Mouse (Mus musculus) embryonic facial prominence, embryonic 14.5 days (tissue): Measurements from ENCODE around the gene Eefsec. TPM values are rescaled to one million over a fixed set of nuclear protein-coding genes. Genes with fewer than 3 reads are reported as not detected.
A peak's percentile ranks its signal among the peaks of the same experiment; 100 is the strongest.

Source experiments
- ATAC-seq: fragments of 200-750 bp; cut with Nextera tagmentation; 2 replicates; pipeline ENCODE4 v1.8.0; 2017; ENCODE audit warnings: low read depth, moderate number of reproducible peaks, moderate TSS enrichment
- DNase-seq: peaks from one replicate; pipeline ENCODE4 v3.0.0-alpha.2; 2015; ENCODE audit warnings: low spot score
- H3K27ac ChIP-seq: fragments of 300-500 bp; sonication (generic); replicated peaks from 2 replicates; pipeline ENCODE4 v1.5.1; 2014; ENCODE audit warnings: low read depth, mild to moderate bottlenecking, low read length, moderate library complexity
- H3K27me3 ChIP-seq: fragments of 300-500 bp; sonication (generic); replicated peaks from 2 replicates; pipeline ENCODE4 v1.6.1; 2014; ENCODE audit warnings: low read length; ENCODE audit not compliant: control insufficient read depth, insufficient read depth
- H3K36me3 ChIP-seq: fragments of 300-500 bp; sonication (generic); 2 replicates; pipeline ENCODE4 v1.6.1; 2014; ENCODE audit warnings: low read length, mixed read lengths; ENCODE audit not compliant: control insufficient read depth, insufficient read depth
- H3K4me1 ChIP-seq: fragments of 300-500 bp; sonication (generic); 2 replicates; pipeline ENCODE4 v1.6.1; 2014; ENCODE audit warnings: antibody characterized with exemption, low read length; ENCODE audit not compliant: control insufficient read depth, insufficient read depth
- H3K4me2 ChIP-seq: fragments of 300-500 bp; sonication (generic); 2 replicates; pipeline ENCODE4 v1.6.1; 2014; ENCODE audit warnings: low read depth, mild to moderate bottlenecking, low read length, moderate library complexity, mixed read lengths
- H3K4me3 ChIP-seq: fragments of 300-500 bp; sonication (generic); 2 replicates; pipeline ENCODE4 v1.5.1; 2014; ENCODE audit warnings: low read depth, mild to moderate bottlenecking, low read length
- H3K9ac ChIP-seq: fragments of 300-500 bp; sonication (generic); 2 replicates; pipeline ENCODE4 v1.6.1; 2014; ENCODE audit warnings: low read depth, mild to moderate bottlenecking, low read length, moderate library complexity, mixed read lengths
- H3K9me3 ChIP-seq: fragments of 300-500 bp; sonication (generic); 2 replicates; pipeline ENCODE4 v1.6.1; 2016; ENCODE audit warnings: low read length; ENCODE audit not compliant: control insufficient read depth
- WGBS: fragments of 180-500 bp; shearing (Covaris S2); extraction: QIAGEN DNeasy Blood & Tissue Kit; methylation state at CpG from one replicate; pipeline ENCODE4 v1.1.7; 2014; 5-methylcytosine and 5-hydroxymethylcytosine counted together
- polyA plus RNA-seq: library from polyadenylated mRNA; unstranded; fragments of >200 nt; fragmentation: Nextera tagmentation; extraction: Ambion mirVana; gene quantifications from 2 replicates; pipeline ENCODE4 v1.2.1, GENCODE M21; 2014

Eefsec gene
- polyA plus RNA-seq, 1 experiment from 2014 or later: 30.2 TPM

DNA sequence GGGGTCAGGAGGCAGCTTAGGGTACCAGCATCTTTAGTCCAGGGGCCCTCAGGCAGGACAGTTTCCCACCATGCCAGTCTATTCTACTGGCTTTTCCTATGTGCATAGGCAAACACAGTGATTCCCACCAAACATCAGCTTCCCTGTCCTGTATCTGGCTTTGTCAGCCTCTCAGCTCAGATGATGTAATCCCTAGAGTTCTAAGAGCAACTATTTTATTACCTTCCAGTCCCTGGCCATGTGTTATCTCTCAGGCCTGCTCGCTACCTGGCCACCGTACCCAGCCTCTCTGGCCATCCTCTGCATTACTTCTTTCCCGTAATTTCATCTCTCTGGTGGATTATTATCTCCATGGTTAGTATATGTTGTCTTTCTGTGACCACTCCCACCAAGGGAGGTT is 185.7 kb downstream of the Eefsec start:
- DNase-seq (no peak), ATAC-seq (no peak)
- 82% methylated on average over 3 of the region's 3 CpGs for WGBS
- Histone ChIP-seq H3K4me1 (no peaks in the 10 kb centered on the region), H3K9ac (no peak overlapping the region), H3K27ac (no peak overlapping the region), H3K4me3 (no peak overlapping the region), H3K36me3 (0 out of 2 replicates have a peak, but pooled peaks cover 13% of the 10 kb centered on the region), H3K27me3 (no peaks in the 10 kb centered on the region), H3K9me3 (no peaks in the 10 kb centered on the region), H3K4me2 (no peak overlapping the region)

DNA sequence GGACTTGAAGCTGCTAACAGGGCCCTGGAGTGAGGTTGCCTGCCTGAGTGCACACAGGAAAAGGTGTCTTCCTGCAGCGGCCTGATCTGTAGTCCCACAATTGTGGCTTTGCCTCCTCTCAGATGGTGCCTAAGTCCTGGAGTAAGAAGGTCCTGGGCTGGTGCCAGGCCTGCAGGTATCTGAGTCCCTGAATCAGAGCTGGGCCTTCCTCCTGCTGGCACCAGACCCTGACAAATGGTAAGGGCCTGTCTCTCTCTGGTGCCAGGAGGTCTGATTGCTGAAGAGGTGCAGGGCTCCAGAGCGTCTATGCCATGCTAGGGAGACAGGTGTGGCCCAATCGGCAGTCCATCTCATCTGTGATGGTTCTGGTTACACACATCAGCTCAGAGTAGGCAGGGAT is 186.7 kb downstream of the Eefsec start:
- Histone ChIP-seq H3K27me3 (no peaks in the 10 kb centered on the region), H3K4me2 (no peak overlapping the region), H3K9me3 (no peaks in the 10 kb centered on the region), H3K9ac (no peak overlapping the region), H3K4me3 (no peak overlapping the region), H3K36me3 (0 out of 2 replicates have a peak, but pooled peaks cover 13% of the 10 kb centered on the region), H3K4me1 (no peaks in the 10 kb centered on the region), H3K27ac (no peak overlapping the region)
- DNase-seq (no peak), ATAC-seq (no peak)
- WGBS: 96% methylated on average over 3 of the region's 3 CpGs

DNA sequence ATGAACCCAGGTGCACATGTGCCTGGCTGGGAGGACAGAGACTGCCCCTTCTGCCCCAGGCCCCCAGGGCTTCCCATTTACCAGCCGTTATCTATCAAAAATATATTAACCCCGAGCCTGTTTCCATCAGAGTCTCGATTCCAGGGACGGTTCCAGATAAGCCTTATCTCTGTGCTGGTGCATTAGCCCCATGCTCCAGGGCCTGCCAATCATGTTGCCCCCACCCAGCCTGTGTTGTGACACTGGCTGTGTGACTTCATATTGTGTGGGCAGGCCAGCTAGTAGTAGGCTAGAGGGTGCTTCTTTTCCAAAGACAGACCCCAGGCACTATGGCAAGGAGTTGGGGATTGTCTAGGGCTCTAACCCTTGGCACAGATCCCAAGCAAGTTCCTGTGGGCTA is 190.9 kb downstream of the Eefsec start:
- no peaks in the 10 kb centered on the region for H3K27me3 ChIP-seq
- no peak overlapping the region for H3K9ac ChIP-seq
- no peak overlapping the region for H3K27ac ChIP-seq
- ATAC-seq (no peak), DNase-seq (no peak)
- no peak overlapping the region for H3K4me3 ChIP-seq
- H3K36me3 ChIP-seq: 0 out of 2 replicates have a peak, but pooled peaks cover 13% of the 10 kb centered on the region
- H3K9me3 ChIP-seq: no peaks in the 10 kb centered on the region
- WGBS: 81% methylated on average over 4 of the region's 4 CpGs
- no peak overlapping the region for H3K4me2 ChIP-seq
- no peaks in the 10 kb centered on the region for H3K4me1 ChIP-seq

DNA sequence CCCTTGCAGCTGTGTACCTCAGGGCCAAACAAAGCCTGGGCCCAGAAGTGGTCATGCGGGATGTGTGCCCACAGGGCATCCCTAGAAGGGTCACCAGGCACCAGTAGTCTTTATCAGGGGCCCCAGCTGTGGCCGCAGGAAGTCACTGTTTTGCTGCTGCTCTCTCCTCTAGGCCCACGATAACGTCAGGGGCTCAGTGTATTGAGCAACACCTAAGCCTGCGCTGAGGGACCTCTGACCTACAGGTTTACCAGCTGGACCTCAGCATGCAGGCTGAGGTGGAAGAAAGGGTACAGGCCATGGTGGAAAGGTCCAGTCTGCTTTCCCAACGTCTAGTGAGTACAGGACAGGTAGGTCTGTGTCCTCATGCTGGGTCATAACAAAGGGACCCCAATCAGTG is 192.3 kb downstream of the Eefsec start:
- no peak overlapping the region for H3K9ac ChIP-seq
- H3K27ac ChIP-seq: no peak overlapping the region
- H3K9me3 ChIP-seq: no peaks in the 10 kb centered on the region
- no peaks in the 10 kb centered on the region for H3K4me1 ChIP-seq
- no peak overlapping the region for H3K4me3 ChIP-seq
- H3K27me3 ChIP-seq: no peaks in the 10 kb centered on the region
- H3K36me3 ChIP-seq: 0 out of 2 replicates have a peak, but pooled peaks cover 13% of the 10 kb centered on the region
- no peak overlapping the region for H3K4me2 ChIP-seq
- WGBS: 77% methylated on average over 6 of the region's 6 CpGs
- ATAC-seq: no peak
- DNase-seq: no peak

DNA sequence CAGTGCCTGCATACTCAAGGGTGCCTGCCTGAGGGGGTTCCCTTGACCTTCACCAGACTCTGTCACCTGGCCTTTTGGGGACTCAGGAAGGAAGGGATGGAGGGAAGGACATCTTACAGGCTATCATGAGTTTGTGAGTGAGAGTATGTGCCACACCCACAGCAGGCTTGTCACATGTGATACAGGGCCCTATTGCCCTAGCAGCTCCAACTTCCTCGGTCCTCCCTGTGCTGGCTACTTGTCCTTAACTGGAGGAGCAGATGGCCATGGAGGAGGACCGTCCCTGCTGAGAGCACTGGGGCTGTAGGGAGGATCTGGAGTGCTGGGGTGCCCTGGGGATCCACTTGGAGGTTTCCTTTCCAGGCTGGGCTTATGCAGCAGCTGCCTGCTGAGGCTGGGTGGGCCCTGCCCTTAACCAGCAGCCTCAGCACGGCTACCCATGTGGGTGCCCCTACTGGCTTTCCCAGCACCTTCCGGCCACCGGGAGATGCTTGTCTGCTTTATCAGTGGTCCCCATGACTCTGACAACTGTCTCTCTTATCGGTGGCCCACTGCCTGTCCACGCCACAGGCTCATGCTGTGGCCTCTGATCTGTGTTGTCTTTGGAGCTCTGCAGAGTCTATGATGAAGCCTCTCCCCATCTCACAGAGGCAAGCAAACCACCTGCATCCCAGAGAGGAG is 194.4 kb downstream of the Eefsec start:
- H3K9ac ChIP-seq: no peak overlapping the region
- WGBS: 83% methylated on average over 7 of the region's 7 CpGs

DNA sequence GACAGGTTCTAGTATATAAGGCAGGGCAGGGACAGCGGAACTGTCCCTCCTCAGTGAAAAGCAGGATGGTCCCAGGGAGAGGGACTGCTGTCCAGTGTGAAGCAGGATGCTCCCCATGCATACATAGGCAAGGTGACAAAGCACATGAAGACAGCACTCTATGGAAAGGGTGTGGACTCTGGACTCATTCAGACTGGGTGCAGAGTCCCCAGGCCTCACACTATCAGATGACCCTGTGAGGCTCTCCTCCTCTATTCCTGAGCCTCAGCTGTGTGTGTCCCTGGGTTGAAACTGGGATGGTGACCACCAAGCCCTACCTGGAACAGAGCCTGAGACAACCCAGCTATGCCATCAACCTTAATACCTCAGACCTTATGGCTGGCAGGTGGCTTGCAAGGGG is 194.9 kb downstream of the Eefsec start:
- 90% methylated on average over 1 of the region's 1 CpGs for WGBS
- 0 out of 2 replicates have a peak, but pooled peaks cover 4% of the 10 kb centered on the region for H3K36me3 ChIP-seq
- H3K4me2 ChIP-seq: no peak overlapping the region
- no peaks in the 10 kb centered on the region for H3K9me3 ChIP-seq
- DNase-seq (no peak), ATAC-seq (no peak)
- no peaks in the 10 kb centered on the region for H3K27me3 ChIP-seq
- no peak overlapping the region for H3K27ac ChIP-seq
- no peak overlapping the region for H3K4me3 ChIP-seq
- H3K4me1 ChIP-seq: no peaks in the 10 kb centered on the region
- no peak overlapping the region for H3K9ac ChIP-seq

More for the DNA sequence above, 194.4 kb downstream of the Eefsec start:
- DNase-seq (no peak), ATAC-seq (no peak)
- no peaks in the 10 kb centered on the region for H3K27me3 ChIP-seq
- no peak overlapping the region for H3K27ac ChIP-seq
- no peaks in the 10 kb centered on the region for H3K4me1 ChIP-seq
- no peak overlapping the region for H3K4me2 ChIP-seq
- no peak overlapping the region for H3K4me3 ChIP-seq
- H3K9me3 ChIP-seq: no peaks in the 10 kb centered on the region
- H3K36me3 ChIP-seq: 0 out of 2 replicates have a peak, but pooled peaks cover 5% of the 10 kb centered on the region

DNA sequence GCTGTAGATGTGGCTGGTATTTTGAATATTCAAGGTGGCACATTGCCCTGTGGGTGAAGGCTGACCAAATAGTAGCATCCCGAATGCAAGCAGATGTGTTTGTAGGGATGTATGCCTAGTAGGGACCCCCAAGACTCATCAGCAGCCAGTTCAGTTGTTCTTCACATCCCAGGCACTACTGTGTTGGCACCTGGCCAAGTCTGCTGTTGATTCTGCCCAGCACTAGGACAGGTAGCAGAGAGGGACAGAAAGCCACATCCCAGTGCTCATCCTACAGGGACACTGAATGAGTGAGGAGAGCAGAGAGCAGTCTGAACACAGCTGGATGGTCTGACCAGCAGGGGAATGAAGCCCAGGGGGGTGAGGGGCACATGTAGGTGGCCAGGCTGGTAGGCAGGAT is 197.1 kb downstream of the Eefsec start:
- no peaks in the 10 kb centered on the region for H3K36me3 ChIP-seq
- no peaks in the 10 kb centered on the region for H3K27me3 ChIP-seq
- no peak overlapping the region for H3K4me2 ChIP-seq
- no peak overlapping the region for H3K9ac ChIP-seq
- ATAC-seq: no peak
- WGBS: 86% methylated on average over 1 of the region's 1 CpGs
- no peak overlapping the region for H3K27ac ChIP-seq
- H3K4me3 ChIP-seq: no peak overlapping the region
- no peaks in the 10 kb centered on the region for H3K4me1 ChIP-seq
- no peaks in the 10 kb centered on the region for H3K9me3 ChIP-seq
- no peak for DNase-seq

DNA sequence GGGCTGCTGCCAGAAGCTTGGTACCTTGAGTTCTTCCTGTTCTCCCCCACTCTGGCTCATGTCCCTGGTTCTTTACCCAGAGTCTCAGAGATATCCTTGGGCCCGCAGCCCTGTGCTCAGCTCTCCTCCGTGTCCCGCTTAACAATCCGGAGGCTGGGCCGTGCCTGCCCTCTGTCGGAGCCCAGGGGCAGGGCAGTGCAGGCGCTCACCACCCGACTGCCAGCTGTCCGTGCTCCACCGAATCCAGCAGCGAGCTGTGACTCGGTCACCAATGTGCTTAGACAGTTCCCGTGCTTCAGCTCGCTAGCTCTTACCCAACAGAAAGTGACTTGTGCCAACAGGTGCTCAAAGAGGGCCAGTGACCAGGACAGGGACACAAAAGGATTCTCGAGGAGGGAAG is 203.7 kb downstream of the Eefsec start:
- Histone ChIP-seq H3K27ac (no peak overlapping the region), H3K4me1 (no peaks in the 10 kb centered on the region), H3K36me3 (no peaks in the 10 kb centered on the region), H3K27me3 (no peaks in the 10 kb centered on the region), H3K4me2 (peak overlapping the region; percentile 1; the same call in 1 of the 2 replicates), H3K9ac (no peak overlapping the region), H3K9me3 (no peaks in the 10 kb centered on the region), H3K4me3 (no peak overlapping the region)
- ATAC-seq: peak; percentile 86
- 4% methylated on average over 15 of the region's 15 CpGs for WGBS
- peak; percentile 51 for DNase-seq

DNA sequence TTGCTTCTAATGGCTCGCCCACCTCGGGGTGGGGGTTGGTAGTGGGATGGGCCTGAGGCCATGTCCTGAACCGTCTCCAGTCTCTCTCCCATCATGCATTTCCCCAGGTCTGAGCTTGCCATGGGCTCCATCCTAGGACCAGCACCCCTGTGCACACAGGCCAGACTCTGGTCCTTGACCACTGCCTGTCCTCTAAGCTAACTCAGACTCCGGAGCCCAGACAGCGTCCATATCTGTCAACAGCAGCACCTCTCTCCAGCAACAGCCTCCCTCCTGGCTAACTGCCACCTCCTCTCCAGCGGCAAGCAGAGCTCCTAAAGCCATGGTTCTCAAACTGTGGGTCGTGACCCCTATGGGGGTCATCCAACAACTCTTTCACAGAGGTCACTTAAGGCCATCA is 209.8 kb downstream of the Eefsec start:
- Histone ChIP-seq H3K27me3 (peaks cover 5% of the 10 kb centered on the region; the same call in 1 of the 2 replicates), H3K4me3 (no peak overlapping the region), H3K36me3 (no peaks in the 10 kb centered on the region), H3K9me3 (no peaks in the 10 kb centered on the region), H3K27ac (no peak overlapping the region), H3K4me2 (peak overlapping the region; percentile 37; the same call in 1 of the 2 replicates), H3K9ac (0 out of 2 replicates have a peak overlapping the region, but pooled peaks have one; percentile 52), H3K4me1 (peaks cover 5% of the 10 kb centered on the region; the same call in 1 of the 2 replicates)
- DNase-seq: no peak
- ATAC-seq: no peak
- 20% methylated on average over 7 of the region's 7 CpGs for WGBS
